Mouse (Mus musculus): Measurements from ENCODE around the gene Rbfox1. TPM values are rescaled to one million over a fixed set of nuclear protein-coding genes. Genes with fewer than 3 reads are reported as not detected.

The Rbfox1 gene
- polyA plus RNA-seq, 1 experiment from 2014 or later = 125 TPM

GRCm38 (mm10) chr16:6155556-6155955 lies 270.4 kb downstream of the Rbfox1 start:
- Histone ChIP-seq H3K36me3 (ENCODE audit: control insufficient read depth, insufficient read depth, low read length) (no peaks in the 10 kb centered on the region), H3K4me1 (ENCODE audit: control insufficient read depth, insufficient read depth, low read length) (no peaks in the 10 kb centered on the region), H3K4me2 (ENCODE audit: low read length) (no peak overlapping the region), H3K27ac (replicated peaks; ENCODE audit: low read depth, low read length) (no peak overlapping the region), H3K27me3 (ENCODE audit: control insufficient read depth, insufficient read depth, low read length) (no peaks in the 10 kb centered on the region), H3K9ac (replicated peaks; ENCODE audit: low read length) (no peak overlapping the region), H3K9me3 (ENCODE audit: control insufficient read depth, low read length) (no peaks in the 10 kb centered on the region), H3K4me3 (replicated peaks; ENCODE audit: low read depth, low read length) (no peak overlapping the region)
- WGBS = 93% methylated on average over 2 of the region's 2 CpGs
- no peak for ATAC-seq (ENCODE audit: low FRiP score, low TSS enrichment)
- no peak for DNase-seq

- H3K36me3 ChIP-seq (ENCODE audit: control insufficient read depth, insufficient read depth, low read length) = no peaks in the 10 kb centered on the region
- H3K9me3 ChIP-seq (ENCODE audit: control insufficient read depth, low read length) = no peaks in the 10 kb centered on the region
- no peaks in the 10 kb centered on the region for H3K4me1 ChIP-seq (ENCODE audit: control insufficient read depth, insufficient read depth, low read length)
- WGBS = 84% methylated on average over 4 of the region's 4 CpGs
- no peak overlapping the region for H3K27ac ChIP-seq (replicated peaks; ENCODE audit: low read depth, low read length)
- no peak overlapping the region for H3K4me2 ChIP-seq (ENCODE audit: low read length)
- DNase-seq (no peak), ATAC-seq (ENCODE audit: low FRiP score, low TSS enrichment) (no peak)
- no peak overlapping the region for H3K4me3 ChIP-seq (replicated peaks; ENCODE audit: low read depth, low read length)
- no peaks in the 10 kb centered on the region for H3K27me3 ChIP-seq (ENCODE audit: control insufficient read depth, insufficient read depth, low read length)
- H3K9ac ChIP-seq (replicated peaks; ENCODE audit: low read length) = no peak overlapping the region
These were observed 279.3 kb downstream of the Rbfox1 start for GRCm38 (mm10) chr16:6164476-6164875.

- H3K9me3 ChIP-seq (ENCODE audit: control insufficient read depth, low read length) = no peaks in the 10 kb centered on the region
- H3K4me2 ChIP-seq (ENCODE audit: low read length) = no peak overlapping the region
- no peaks in the 10 kb centered on the region for H3K27me3 ChIP-seq (ENCODE audit: control insufficient read depth, insufficient read depth, low read length)
- 86% methylated on average over 5 of the region's 5 CpGs for WGBS
- no peak overlapping the region for H3K27ac ChIP-seq (replicated peaks; ENCODE audit: low read depth, low read length)
- H3K36me3 ChIP-seq (ENCODE audit: control insufficient read depth, insufficient read depth, low read length) = no peaks in the 10 kb centered on the region
- H3K4me3 ChIP-seq (replicated peaks; ENCODE audit: low read depth, low read length) = no peak overlapping the region
- ATAC-seq (ENCODE audit: low FRiP score, low TSS enrichment) = no peak
- H3K9ac ChIP-seq (replicated peaks; ENCODE audit: low read length) = no peak overlapping the region
- no peaks in the 10 kb centered on the region for H3K4me1 ChIP-seq (ENCODE audit: control insufficient read depth, insufficient read depth, low read length)
- no peak for DNase-seq
These were observed 284.2 kb downstream of the Rbfox1 start for GRCm38 (mm10) chr16:6169346-6169745.

- no peak for DNase-seq
- H3K27me3 ChIP-seq (ENCODE audit: control insufficient read depth, insufficient read depth, low read length) = no peaks in the 10 kb centered on the region
- 84% methylated on average over 9 of the region's 9 CpGs for WGBS
- no peaks in the 10 kb centered on the region for H3K36me3 ChIP-seq (ENCODE audit: control insufficient read depth, insufficient read depth, low read length)
- no peak overlapping the region for H3K9ac ChIP-seq (replicated peaks; ENCODE audit: low read length)
- H3K4me2 ChIP-seq (ENCODE audit: low read length) = no peak overlapping the region
- H3K4me1 ChIP-seq (ENCODE audit: control insufficient read depth, insufficient read depth, low read length) = no peaks in the 10 kb centered on the region
- no peak overlapping the region for H3K27ac ChIP-seq (replicated peaks; ENCODE audit: low read depth, low read length)
- no peak overlapping the region for H3K4me3 ChIP-seq (replicated peaks; ENCODE audit: low read depth, low read length)
- H3K9me3 ChIP-seq (ENCODE audit: control insufficient read depth, low read length) = no peaks in the 10 kb centered on the region
- no peak for ATAC-seq (ENCODE audit: low FRiP score, low TSS enrichment)
These were observed 295.7 kb downstream of the Rbfox1 start for GRCm38 (mm10) chr16:6180819-6181218.

- Histone ChIP-seq H3K9ac (replicated peaks; ENCODE audit: low read length) (no peak overlapping the region), H3K9me3 (ENCODE audit: control insufficient read depth, low read length) (no peaks in the 10 kb centered on the region), H3K4me3 (replicated peaks; ENCODE audit: low read depth, low read length) (no peak overlapping the region), H3K4me2 (ENCODE audit: low read length) (no peak overlapping the region), H3K27ac (replicated peaks; ENCODE audit: low read depth, low read length) (no peak overlapping the region), H3K36me3 (ENCODE audit: control insufficient read depth, insufficient read depth, low read length) (no peaks in the 10 kb centered on the region), H3K27me3 (ENCODE audit: control insufficient read depth, insufficient read depth, low read length) (no peaks in the 10 kb centered on the region), H3K4me1 (ENCODE audit: control insufficient read depth, insufficient read depth, low read length) (no peaks in the 10 kb centered on the region)
- DNase-seq = no peak
- no peak for ATAC-seq (ENCODE audit: low FRiP score, low TSS enrichment)
These were observed 297.2 kb downstream of the Rbfox1 start for GRCm38 (mm10) chr16:6182329-6182728.

- H3K27me3 ChIP-seq (ENCODE audit: control insufficient read depth, insufficient read depth, low read length) = no peaks in the 10 kb centered on the region
- H3K4me1 ChIP-seq (ENCODE audit: control insufficient read depth, insufficient read depth, low read length) = no peaks in the 10 kb centered on the region
- no peak overlapping the region for H3K9ac ChIP-seq (replicated peaks; ENCODE audit: low read length)
- no peaks in the 10 kb centered on the region for H3K9me3 ChIP-seq (ENCODE audit: control insufficient read depth, low read length)
- 64% methylated on average over 2 of the region's 2 CpGs for WGBS
- H3K4me3 ChIP-seq (replicated peaks; ENCODE audit: low read depth, low read length) = no peak overlapping the region
- no peak for DNase-seq
- ATAC-seq (ENCODE audit: low FRiP score, low TSS enrichment) = no peak
- no peak overlapping the region for H3K4me2 ChIP-seq (ENCODE audit: low read length)
- no peaks in the 10 kb centered on the region for H3K36me3 ChIP-seq (ENCODE audit: control insufficient read depth, insufficient read depth, low read length)
- no peak overlapping the region for H3K27ac ChIP-seq (replicated peaks; ENCODE audit: low read depth, low read length)
These were observed 307.2 kb downstream of the Rbfox1 start for GRCm38 (mm10) chr16:6192358-6192757.

GRCm38 (mm10) chr16:6206431-6206830 lies 321.3 kb downstream of the Rbfox1 start:
- Histone ChIP-seq H3K4me2 (ENCODE audit: low read length) (no peak overlapping the region), H3K9ac (replicated peaks; ENCODE audit: low read length) (no peak overlapping the region), H3K4me1 (ENCODE audit: control insufficient read depth, insufficient read depth, low read length) (no peaks in the 10 kb centered on the region), H3K27me3 (ENCODE audit: control insufficient read depth, insufficient read depth, low read length) (no peaks in the 10 kb centered on the region), H3K27ac (replicated peaks; ENCODE audit: low read depth, low read length) (no peak overlapping the region), H3K36me3 (ENCODE audit: control insufficient read depth, insufficient read depth, low read length) (no peaks in the 10 kb centered on the region), H3K4me3 (replicated peaks; ENCODE audit: low read depth, low read length) (no peak overlapping the region), H3K9me3 (ENCODE audit: control insufficient read depth, low read length) (no peaks in the 10 kb centered on the region)
- DNase-seq (no peak), ATAC-seq (ENCODE audit: low FRiP score, low TSS enrichment) (no peak)

GRCm38 (mm10) chr16:6212916-6213315 lies 327.8 kb downstream of the Rbfox1 start:
- Histone ChIP-seq H3K4me3 (replicated peaks; ENCODE audit: low read depth, low read length) (no peak overlapping the region), H3K9ac (replicated peaks; ENCODE audit: low read length) (no peak overlapping the region), H3K36me3 (ENCODE audit: control insufficient read depth, insufficient read depth, low read length) (no peaks in the 10 kb centered on the region), H3K9me3 (ENCODE audit: control insufficient read depth, low read length) (no peaks in the 10 kb centered on the region), H3K27me3 (ENCODE audit: control insufficient read depth, insufficient read depth, low read length) (no peaks in the 10 kb centered on the region), H3K4me2 (ENCODE audit: low read length) (no peak overlapping the region), H3K27ac (replicated peaks; ENCODE audit: low read depth, low read length) (peak overlapping the region; percentile 46; the same call in 1 of the 2 replicates), H3K4me1 (ENCODE audit: control insufficient read depth, insufficient read depth, low read length) (peaks cover 13% of the 10 kb centered on the region; the same call in 1 of the 2 replicates)
- 18% methylated on average over 3 of the region's 3 CpGs for WGBS
- DNase-seq (peak; percentile 51), ATAC-seq (ENCODE audit: low FRiP score, low TSS enrichment) (no peak)

GRCm38 (mm10) chr16:6227449-6227848 lies 342.3 kb downstream of the Rbfox1 start:
- H3K27ac ChIP-seq (replicated peaks; ENCODE audit: low read depth, low read length) = 0 out of 2 replicates have a peak overlapping the region, but pooled peaks have one; percentile 49
- no peaks in the 10 kb centered on the region for H3K4me1 ChIP-seq (ENCODE audit: control insufficient read depth, insufficient read depth, low read length)
- no peak overlapping the region for H3K9ac ChIP-seq (replicated peaks; ENCODE audit: low read length)
- H3K4me3 ChIP-seq (replicated peaks; ENCODE audit: low read depth, low read length) = no peak overlapping the region
- WGBS = 56% methylated on average over 6 of the region's 6 CpGs
- no peaks in the 10 kb centered on the region for H3K36me3 ChIP-seq (ENCODE audit: control insufficient read depth, insufficient read depth, low read length)
- ATAC-seq (ENCODE audit: low FRiP score, low TSS enrichment) = no peak
- peak; percentile 52 for DNase-seq
- H3K27me3 ChIP-seq (ENCODE audit: control insufficient read depth, insufficient read depth, low read length) = no peaks in the 10 kb centered on the region
- no peaks in the 10 kb centered on the region for H3K9me3 ChIP-seq (ENCODE audit: control insufficient read depth, low read length)
- no peak overlapping the region for H3K4me2 ChIP-seq (ENCODE audit: low read length)

All from midbrain, embryonic 14.5 days (tissue).